Mouse (Mus musculus): Measurements from ENCODE around the gene Gba.

GRCm38 (mm10) chr3:89228836-89229235 lies 26.1 kb downstream of the Gba start, which contains the start of gene Muc1:
- TF ChIP-seq CTCF (IDR thresholded peaks at IDR 0.05; ENCODE audit: insufficient read depth, low read depth, low read length) (no peak), POLR2A (IDR thresholded peaks at IDR 0.05; ENCODE audit: insufficient read depth, low read depth, low read length) (no peak)
